Mouse (Mus musculus): ENCODE data around the gene Arid4a. TPM values are rescaled to one million over a fixed set of nuclear protein-coding genes. Genes with fewer than 3 reads are reported as not detected.

The Arid4a gene
- polyA plus RNA-seq, 1 experiment = 14.0 TPM

GRCm38 (mm10) chr12:71030722-71031121 lies 14.9 kb downstream of the Arid4a start:
- TF ChIP-seq POLR2A (IDR thresholded peaks at IDR 0.05; ENCODE audit: low read depth, low read length) (no peak), CTCF (IDR thresholded peaks at IDR 0.05; ENCODE audit: borderline replicate concordance, insufficient read depth, low read length) (no peak)
- Histone ChIP-seq H3K4me3 (ENCODE audit: insufficient read depth, low read length) (no peak overlapping the region), H3K4me1 (ENCODE audit: control insufficient read depth, insufficient read depth, low read length) (no peaks in the 10 kb centered on the region), H3K27ac (ENCODE audit: insufficient read depth, low read length) (no peak overlapping the region)

- Histone ChIP-seq H3K4me3 (ENCODE audit: insufficient read depth, low read length) (no peak overlapping the region), H3K4me1 (ENCODE audit: control insufficient read depth, insufficient read depth, low read length) (peaks cover 3% of the 10 kb centered on the region; the same call in 1 of the 2 replicates), H3K27ac (ENCODE audit: insufficient read depth, low read length) (no peak overlapping the region)
- no peak for TF ChIP-seq CTCF (IDR thresholded peaks at IDR 0.05; ENCODE audit: borderline replicate concordance, insufficient read depth, low read length)
- no peak for TF ChIP-seq POLR2A (IDR thresholded peaks at IDR 0.05; ENCODE audit: low read depth, low read length)
Measured at GRCm38 (mm10) chr12:71035826-71036225, 20.0 kb downstream of the Arid4a start.

GRCm38 (mm10) chr12:71036729-71037404 lies 21.1 kb downstream of the Arid4a start:
- no peak overlapping the region for H3K4me3 ChIP-seq (ENCODE audit: insufficient read depth, low read length)
- TF ChIP-seq POLR2A (IDR thresholded peaks at IDR 0.05; ENCODE audit: low read depth, low read length) (no peak), CTCF (IDR thresholded peaks at IDR 0.05; ENCODE audit: borderline replicate concordance, insufficient read depth, low read length) (no peak)
- H3K4me1 ChIP-seq (ENCODE audit: control insufficient read depth, insufficient read depth, low read length) = peaks cover 3% of the 10 kb centered on the region; the same call in 1 of the 2 replicates
- H3K27ac ChIP-seq (ENCODE audit: insufficient read depth, low read length) = no peak overlapping the region

GRCm38 (mm10) chr12:71040462-71040861 lies 24.7 kb downstream of the Arid4a start:
- H3K4me1 ChIP-seq (ENCODE audit: control insufficient read depth, insufficient read depth, low read length) = peaks cover 3% of the 10 kb centered on the region; the same call in 1 of the 2 replicates
- H3K4me3 ChIP-seq (ENCODE audit: insufficient read depth, low read length) = no peak overlapping the region
- no peak overlapping the region for H3K27ac ChIP-seq (ENCODE audit: insufficient read depth, low read length)
- TF ChIP-seq CTCF (IDR thresholded peaks at IDR 0.05; ENCODE audit: borderline replicate concordance, insufficient read depth, low read length) = no peak
- no peak for TF ChIP-seq POLR2A (IDR thresholded peaks at IDR 0.05; ENCODE audit: low read depth, low read length)

DNA sequence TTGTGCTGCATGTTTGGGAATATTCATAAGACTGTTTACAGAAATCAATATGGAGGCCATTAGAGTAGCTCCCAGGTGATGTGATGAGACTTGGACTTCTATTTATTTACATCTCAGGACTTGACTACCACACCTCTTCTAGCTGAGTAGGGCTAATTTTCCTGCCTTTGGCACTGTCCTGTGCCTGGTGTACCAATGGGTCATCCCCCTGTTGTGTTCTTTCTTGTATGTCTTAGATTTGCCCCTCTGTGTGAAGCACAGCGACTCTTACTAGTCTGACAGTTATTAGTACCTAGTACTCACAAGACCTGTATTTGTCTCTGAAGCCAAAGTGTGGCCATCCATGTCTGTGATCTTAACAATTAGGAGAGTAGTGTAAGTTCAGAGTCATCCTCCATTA lies 26.7 kb downstream of the Arid4a start:
- H3K4me3 ChIP-seq (ENCODE audit: insufficient read depth, low read length) = no peak overlapping the region
- TF ChIP-seq CTCF (IDR thresholded peaks at IDR 0.05; ENCODE audit: borderline replicate concordance, insufficient read depth, low read length) (no peak), POLR2A (IDR thresholded peaks at IDR 0.05; ENCODE audit: low read depth, low read length) (no peak)

GRCm38 (mm10) chr12:71043571-71043970 lies 27.8 kb downstream of the Arid4a start:
- Histone ChIP-seq H3K4me3 (ENCODE audit: insufficient read depth, low read length) (no peak overlapping the region), H3K4me1 (ENCODE audit: control insufficient read depth, insufficient read depth, low read length) (no peaks in the 10 kb centered on the region), H3K27ac (ENCODE audit: insufficient read depth, low read length) (no peak overlapping the region)
- no peak for TF ChIP-seq CTCF (IDR thresholded peaks at IDR 0.05; ENCODE audit: borderline replicate concordance, insufficient read depth, low read length)
- TF ChIP-seq POLR2A (IDR thresholded peaks at IDR 0.05; ENCODE audit: low read depth, low read length) = no peak

More for the DNA sequence above, 26.7 kb downstream of the Arid4a start:
- Histone ChIP-seq H3K4me1 (ENCODE audit: control insufficient read depth, insufficient read depth, low read length) (no peaks in the 10 kb centered on the region), H3K27ac (ENCODE audit: insufficient read depth, low read length) (no peak overlapping the region)

DNA sequence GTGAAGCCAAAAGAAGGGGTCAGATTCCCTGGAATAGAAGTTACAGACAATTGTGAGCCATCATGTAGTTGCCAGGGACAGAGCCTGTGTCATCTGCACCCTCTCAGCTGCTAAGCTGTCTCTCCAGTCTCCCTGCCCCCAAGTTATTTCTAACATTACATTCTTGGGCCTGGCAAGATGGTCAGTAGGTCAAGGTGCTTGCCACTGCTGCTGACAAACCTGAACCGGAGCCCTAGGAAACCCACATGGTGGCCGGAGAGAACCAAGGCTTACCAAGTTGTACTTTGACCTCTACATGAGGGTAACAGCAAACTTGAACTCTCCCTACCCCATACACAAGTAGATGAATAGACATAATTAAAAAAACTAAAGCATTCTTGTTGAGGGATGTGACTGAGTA lies 28.7 kb downstream of the Arid4a start:
- Histone ChIP-seq H3K4me1 (ENCODE audit: control insufficient read depth, insufficient read depth, low read length) (0 out of 2 replicates have a peak, but pooled peaks cover 2% of the 10 kb centered on the region), H3K27ac (ENCODE audit: insufficient read depth, low read length) (no peak overlapping the region), H3K4me3 (ENCODE audit: insufficient read depth, low read length) (no peak overlapping the region)
- TF ChIP-seq CTCF (IDR thresholded peaks at IDR 0.05; ENCODE audit: borderline replicate concordance, insufficient read depth, low read length) (no peak), POLR2A (IDR thresholded peaks at IDR 0.05; ENCODE audit: low read depth, low read length) (no peak)

DNA sequence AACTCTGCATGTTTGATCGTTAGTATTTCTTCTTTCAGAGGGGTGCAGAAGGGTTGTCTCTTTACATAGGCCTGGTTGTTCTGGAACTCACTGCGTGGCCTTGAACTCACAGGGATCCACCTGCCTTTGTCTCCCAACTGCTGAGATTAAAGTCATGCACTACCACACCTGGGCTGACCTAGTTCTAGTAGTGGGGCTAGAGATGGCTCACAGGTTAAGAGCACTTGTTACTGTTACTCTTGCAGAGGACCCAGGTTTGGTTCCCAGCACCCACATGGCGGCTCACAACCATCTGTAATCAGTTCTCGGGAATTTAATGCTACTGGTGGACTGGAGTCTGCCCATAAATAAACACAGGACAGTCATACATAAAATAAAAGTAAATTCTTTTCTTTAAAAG lies 30.7 kb downstream of the Arid4a start:
- Histone ChIP-seq H3K4me3 (ENCODE audit: insufficient read depth, low read length) (no peak overlapping the region), H3K4me1 (ENCODE audit: control insufficient read depth, insufficient read depth, low read length) (0 out of 2 replicates have a peak, but pooled peaks cover 4% of the 10 kb centered on the region), H3K27ac (ENCODE audit: insufficient read depth, low read length) (no peak overlapping the region)
- TF ChIP-seq CTCF (IDR thresholded peaks at IDR 0.05; ENCODE audit: borderline replicate concordance, insufficient read depth, low read length) = no peak
- TF ChIP-seq POLR2A (IDR thresholded peaks at IDR 0.05; ENCODE audit: low read depth, low read length) = no peak

GRCm38 (mm10) chr12:71047473-71048078 lies 31.8 kb downstream of the Arid4a start:
- Histone ChIP-seq H3K4me3 (ENCODE audit: insufficient read depth, low read length) (no peak overlapping the region), H3K27ac (ENCODE audit: insufficient read depth, low read length) (no peak overlapping the region; the same call in 1 of the 2 replicates), H3K4me1 (ENCODE audit: control insufficient read depth, insufficient read depth, low read length) (peaks cover 7% of the 10 kb centered on the region; the same call in 1 of the 2 replicates)
- TF ChIP-seq POLR2A (IDR thresholded peaks at IDR 0.05; ENCODE audit: low read depth, low read length) (no peak), CTCF (IDR thresholded peaks at IDR 0.05; ENCODE audit: borderline replicate concordance, insufficient read depth, low read length) (no peak)

GRCm38 (mm10) chr12:71048117-71048516 lies 32.3 kb downstream of the Arid4a start:
- Histone ChIP-seq H3K27ac (ENCODE audit: insufficient read depth, low read length) (no peak overlapping the region; the same call in 1 of the 2 replicates), H3K4me3 (ENCODE audit: insufficient read depth, low read length) (no peak overlapping the region), H3K4me1 (ENCODE audit: control insufficient read depth, insufficient read depth, low read length) (peaks cover 7% of the 10 kb centered on the region; the same call in 1 of the 2 replicates)
- no peak for TF ChIP-seq CTCF (IDR thresholded peaks at IDR 0.05; ENCODE audit: borderline replicate concordance, insufficient read depth, low read length)
- no peak for TF ChIP-seq POLR2A (IDR thresholded peaks at IDR 0.05; ENCODE audit: low read depth, low read length)

All from embryonic fibroblast, embryonic 13.5 days (primary cell).